Mouse (Mus musculus) spleen, adult 12 weeks (tissue): Measurements from ENCODE around the gene Gm49416.
"Not testable (repeated sequence)": the region's sequence is repeated elsewhere in the genome, so short reads cannot be mapped to it uniquely, and the experiment has no call there.

Experiments used
- DNase-seq: peaks from one replicate; pipeline ENCODE4 v3.0.0; 2022; ENCODE audit warnings: low spot score

Gm49416 gene

GRCm38 (mm10) chr19:8888511-8889385, at the start of gene Gm49416, which contains the start of gene 1810009A15Rik:
Gm49416 (plus strand) TSS chr19:8888926.
1810009A15Rik (plus strand) TSS chr19:8888853.
- peak; percentile 92 for DNase-seq

GRCm38 (mm10) chr19:8839103-8839907, 49.4 kb upstream of the Gm49416 start, which contains the start of gene Gng3:
Gng3 (minus strand) TSS chr19:8839194.
- DNase-seq = no peak

GRCm38 (mm10) chr19:8839908-8840791, 48.6 kb upstream of the Gm49416 start:
- DNase-seq = peak; percentile 65

- DNase-seq = no peak
Observed at GRCm38 (mm10) chr19:8841012-8841411, 47.7 kb upstream of the Gm49416 start.

- DNase-seq = no peak
Observed at GRCm38 (mm10) chr19:8842961-8843360, 45.8 kb upstream of the Gm49416 start.

- peak; percentile 54 for DNase-seq
Observed at GRCm38 (mm10) chr19:8844371-8845129, 44.2 kb upstream of the Gm49416 start.

GRCm38 (mm10) chr19:8848356-8848755, 40.4 kb upstream of the Gm49416 start:
- no peak for DNase-seq

GRCm38 (mm10) chr19:8850402-8850901, 38.3 kb upstream of the Gm49416 start, which contains the start of gene Lrrn4cl:
Lrrn4cl (plus strand) TSS chr19:8850768.
- no peak for DNase-seq

GRCm38 (mm10) chr19:8851639-8852038, 37.1 kb upstream of the Gm49416 start:
- no peak for DNase-seq

GRCm38 (mm10) chr19:8852236-8852928, 36.3 kb upstream of the Gm49416 start:
- DNase-seq = no peak

- no peak for DNase-seq
Observed at GRCm38 (mm10) chr19:8853117-8853516, 35.6 kb upstream of the Gm49416 start.

- peak; percentile 7 for DNase-seq
Observed at GRCm38 (mm10) chr19:8857689-8858088, 31.0 kb upstream of the Gm49416 start.

- peak; percentile 23 for DNase-seq
Observed at GRCm38 (mm10) chr19:8859018-8859417, 29.7 kb upstream of the Gm49416 start.

GRCm38 (mm10) chr19:8864265-8864664, 24.5 kb upstream of the Gm49416 start:
- no peak for DNase-seq

- not testable (repeated sequence) for DNase-seq
Observed at GRCm38 (mm10) chr19:8870381-8870780, 18.3 kb upstream of the Gm49416 start.

GRCm38 (mm10) chr19:8870838-8871237, 17.9 kb upstream of the Gm49416 start:
- DNase-seq = no peak

GRCm38 (mm10) chr19:8871267-8872186, 17.2 kb upstream of the Gm49416 start, which contains the start of gene Ubxn1:
Ubxn1 (plus strand) TSS chr19:8871496.
- DNase-seq = peak; percentile 93

GRCm38 (mm10) chr19:8872266-8872840, 16.4 kb upstream of the Gm49416 start:
- DNase-seq = no peak
